Mouse (Mus musculus) megakaryocyte, embryonic 14.5 days (primary cell): ENCODE data around the gene Gstp2.

Experiments
- FLI1 ChIP-seq: IDR thresholded peaks from 2 replicates; pipeline ENCODE4 v1.6.1; 2012; ENCODE audit warnings: low read length, inconsistent platforms, mixed read lengths
- GATA1 ChIP-seq: IDR thresholded peaks from 3 replicates; pipeline ENCODE4 v1.6.1; 2012; ENCODE audit warnings: mixed read lengths, low read length, inconsistent platforms, borderline replicate concordance

- TF ChIP-seq GATA1 (no peak), FLI1 (no peak)
Observed at GRCm38 (mm10) chr19:4084984-4085383, 39.2 kb upstream of the Gstp2 start.
